Mouse (Mus musculus): ENCODE measurements around the gene AC124108.1.

AC124108.1 gene

GRCm38 (mm10) chr1:132165859-132166258, 25.4 kb upstream of the AC124108.1 start:
- DNase-seq: no peak

DNA sequence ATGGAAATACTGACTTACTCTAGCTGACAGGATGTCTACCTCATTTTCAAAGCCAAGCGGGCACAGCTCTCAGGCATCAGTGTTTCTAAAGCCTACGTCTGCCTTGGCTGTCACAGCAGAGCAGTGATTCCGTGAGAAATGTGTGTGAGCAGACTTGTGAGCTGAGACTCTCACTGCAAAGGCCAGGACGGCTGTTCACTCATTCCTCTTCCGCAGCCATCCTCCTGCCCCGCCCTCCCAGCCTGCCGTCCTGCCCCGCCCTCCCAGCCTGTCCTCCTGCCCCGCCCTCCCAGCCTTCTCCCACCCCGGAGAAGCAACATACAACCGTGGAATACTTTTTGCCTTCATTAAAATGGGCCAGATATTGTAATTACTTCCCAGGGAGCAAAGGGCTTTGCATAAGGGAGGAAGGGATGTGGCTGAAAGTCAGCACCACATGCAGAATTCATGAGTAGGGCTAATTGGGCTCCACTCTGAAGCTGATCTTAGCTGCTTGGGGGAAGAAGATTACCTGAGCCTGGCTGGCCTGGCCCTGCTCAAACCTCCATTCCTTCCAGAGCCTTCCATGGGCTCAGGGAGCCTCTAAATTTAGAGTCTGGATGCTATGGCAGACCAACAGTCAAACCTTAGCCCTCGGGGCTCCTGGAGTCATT, 23.0 kb upstream of the AC124108.1 start:
- no peak for DNase-seq

- no peak for DNase-seq
Measured at GRCm38 (mm10) chr1:132170698-132171097, 20.6 kb upstream of the AC124108.1 start.

DNA sequence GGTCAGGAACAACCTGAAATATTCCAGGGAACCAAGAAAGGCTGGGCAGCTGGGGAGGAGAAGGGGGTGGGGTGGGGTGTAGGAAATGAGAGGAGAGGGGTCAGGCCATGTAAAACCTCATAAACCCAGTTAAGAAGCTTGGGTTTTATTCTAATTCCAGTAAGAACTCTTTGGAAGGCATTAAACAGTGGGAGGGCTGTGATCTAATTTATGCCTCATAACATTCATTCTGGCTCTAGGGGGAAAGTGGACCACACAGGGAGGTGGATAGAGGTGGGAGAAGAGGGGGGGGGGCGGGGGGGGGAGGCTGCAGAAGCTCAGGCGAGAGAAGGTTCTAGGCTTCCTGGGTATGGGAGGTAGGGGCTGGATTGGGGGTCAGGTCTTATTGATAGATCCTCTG, 19.6 kb upstream of the AC124108.1 start:
- DNase-seq: no peak

GRCm38 (mm10) chr1:132186303-132186702, 5.0 kb upstream of the AC124108.1 start:
- DNase-seq: no peak

- DNase-seq: no peak
Measured at GRCm38 (mm10) chr1:132188442-132189066, 2.7 kb upstream of the AC124108.1 start.

- no peak for DNase-seq
Measured at GRCm38 (mm10) chr1:132189231-132189630, 2.0 kb upstream of the AC124108.1 start.

DNA sequence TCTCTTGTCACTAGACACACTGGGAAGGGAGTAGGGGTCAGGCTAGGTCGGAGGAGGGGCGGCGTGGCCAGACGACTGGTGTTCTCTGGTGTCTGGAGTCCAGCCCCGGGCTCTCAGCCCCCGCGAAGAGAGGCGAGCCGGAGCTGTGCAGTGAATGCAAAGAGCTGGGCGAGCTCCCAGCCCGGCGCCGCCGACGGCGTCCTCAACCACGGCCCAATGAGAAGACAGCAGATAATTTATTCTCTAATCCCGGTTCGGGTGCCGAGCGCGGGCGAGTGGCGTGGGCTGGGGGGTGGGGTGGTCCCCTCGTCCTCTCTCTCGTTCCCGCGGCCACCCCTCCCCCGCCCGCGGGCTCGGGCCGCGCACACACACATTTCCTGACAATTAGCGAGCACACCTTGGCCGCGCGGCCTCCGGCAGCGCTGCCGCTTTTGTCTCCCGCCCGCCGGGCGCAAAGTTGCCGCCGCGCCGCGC, 1.2 kb upstream of the AC124108.1 start:
- DNase-seq: no peak

- no peak for DNase-seq
Measured at GRCm38 (mm10) chr1:132190621-132191092, 600 bp upstream of the AC124108.1 start.

DNA sequence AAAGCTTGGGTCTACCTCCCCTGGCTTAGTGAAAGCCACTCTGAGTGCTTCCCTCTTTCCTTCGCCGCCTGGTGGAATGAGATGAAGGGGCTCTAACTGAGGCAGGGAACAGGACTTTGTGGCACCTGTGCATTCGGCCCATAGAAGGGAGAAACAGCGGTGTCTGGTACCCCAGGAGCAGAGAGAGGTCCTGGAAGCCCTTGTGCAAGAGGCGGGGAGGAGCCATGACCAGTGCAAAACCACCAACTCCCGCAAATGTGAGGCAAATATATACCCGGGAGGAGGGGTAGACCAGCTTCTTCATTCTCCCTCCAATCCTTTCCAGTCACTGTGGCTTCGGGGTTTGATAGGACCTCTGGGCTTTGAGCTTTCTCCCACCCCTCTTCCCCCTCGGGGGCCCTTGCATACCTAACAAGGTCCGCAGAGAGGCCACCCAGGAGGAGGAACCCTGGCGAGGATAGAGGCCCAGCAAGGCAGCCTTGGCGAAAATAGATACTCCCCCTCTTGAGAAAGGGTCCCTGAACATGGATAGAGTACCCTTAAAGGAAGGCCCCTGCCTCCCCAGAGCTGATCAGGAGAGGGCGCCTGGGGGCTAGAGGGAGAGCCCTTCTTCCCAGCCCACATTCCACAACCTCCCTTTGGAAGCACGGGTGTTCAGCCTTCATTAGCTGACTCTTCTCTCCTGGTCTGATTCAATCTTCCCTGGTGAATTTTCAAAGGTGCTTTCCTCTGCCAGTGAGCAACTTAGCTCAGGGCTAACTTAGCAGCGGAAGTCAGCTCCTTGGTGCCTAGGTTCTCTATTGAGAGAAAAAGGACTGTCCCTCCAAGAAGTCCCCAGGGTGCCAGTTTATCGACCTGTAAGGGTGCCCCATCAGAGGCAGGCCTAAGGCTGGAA, 776 bp downstream of the AC124108.1 start:
- no peak for DNase-seq

- DNase-seq: no peak
Measured at GRCm38 (mm10) chr1:132193806-132194205, 2.5 kb downstream of the AC124108.1 start.

DNA sequence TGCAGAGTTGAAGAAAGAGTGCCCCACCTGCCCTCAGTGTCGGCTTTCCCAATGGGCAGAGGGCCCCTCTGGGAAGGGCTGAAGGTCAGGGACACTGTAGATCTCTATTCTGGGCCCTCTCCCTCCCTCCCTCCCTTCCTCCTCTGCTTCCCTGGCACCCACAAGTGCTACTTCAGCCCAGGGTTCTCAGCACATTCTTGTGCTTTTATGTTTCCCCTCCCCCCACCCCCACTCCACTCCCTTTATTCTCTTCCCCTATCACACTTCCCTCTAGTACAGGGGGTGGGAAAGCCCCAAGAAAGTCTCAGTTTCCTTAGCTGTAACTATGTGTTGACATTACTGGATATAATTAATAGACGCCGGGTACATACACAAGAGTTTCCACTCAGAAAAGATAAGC, 3.4 kb downstream of the AC124108.1 start:
- no peak for DNase-seq

- no peak for DNase-seq
Measured at GRCm38 (mm10) chr1:132195100-132195499, 3.8 kb downstream of the AC124108.1 start.

DNA sequence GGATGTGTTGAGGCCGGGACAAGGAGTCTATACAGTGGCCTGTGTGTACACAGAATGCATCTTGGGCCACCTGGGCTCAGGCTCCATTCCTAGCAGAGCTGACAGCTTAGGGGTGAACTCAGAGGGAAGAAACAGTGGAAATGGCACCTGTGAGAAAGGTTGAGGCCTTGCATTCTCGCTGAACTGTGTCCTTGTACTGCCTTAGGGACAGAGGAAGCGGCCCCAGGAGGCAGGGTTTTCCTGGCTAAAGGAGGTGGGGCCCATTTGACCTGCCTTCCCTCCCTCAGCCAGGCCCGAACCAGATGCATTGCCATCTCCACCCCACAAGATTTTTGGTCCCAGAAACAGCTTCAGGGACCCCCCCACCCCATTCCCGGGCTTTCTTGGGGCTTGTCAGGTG, 4.4 kb downstream of the AC124108.1 start:
- DNase-seq: no peak

GRCm38 (mm10) chr1:132196337-132196736, 5.1 kb downstream of the AC124108.1 start:
- no peak for DNase-seq

- DNase-seq: no peak
Measured at GRCm38 (mm10) chr1:132197666-132198065, 6.4 kb downstream of the AC124108.1 start.

GRCm38 (mm10) chr1:132198401-132199071, 7.3 kb downstream of the AC124108.1 start:
- no peak for DNase-seq

DNA sequence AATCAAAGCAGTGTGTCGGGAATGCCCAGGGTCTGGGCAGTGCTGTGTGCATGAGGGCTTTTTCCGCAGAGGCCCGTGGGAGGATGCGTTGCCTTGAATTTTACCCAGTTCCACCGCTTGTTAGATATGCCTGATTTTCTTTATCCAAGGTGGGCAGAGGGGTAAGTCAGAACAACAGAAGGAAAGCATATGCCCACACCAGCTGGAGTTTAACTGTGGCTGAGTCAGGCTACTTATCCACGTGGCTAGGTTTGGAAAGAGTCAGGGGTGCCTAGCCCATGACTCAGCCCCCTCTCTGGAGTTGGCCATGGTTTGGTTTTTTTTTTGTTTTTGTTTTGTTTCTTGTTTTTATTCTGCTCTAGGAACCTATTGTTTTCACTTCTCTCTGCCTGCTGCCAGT, 8.0 kb downstream of the AC124108.1 start:
- DNase-seq: no peak

- DNase-seq: no peak
Measured at GRCm38 (mm10) chr1:132199934-132200333, 8.7 kb downstream of the AC124108.1 start.

GRCm38 (mm10) chr1:132200562-132201510, 9.6 kb downstream of the AC124108.1 start:
- DNase-seq: no peak

DNA sequence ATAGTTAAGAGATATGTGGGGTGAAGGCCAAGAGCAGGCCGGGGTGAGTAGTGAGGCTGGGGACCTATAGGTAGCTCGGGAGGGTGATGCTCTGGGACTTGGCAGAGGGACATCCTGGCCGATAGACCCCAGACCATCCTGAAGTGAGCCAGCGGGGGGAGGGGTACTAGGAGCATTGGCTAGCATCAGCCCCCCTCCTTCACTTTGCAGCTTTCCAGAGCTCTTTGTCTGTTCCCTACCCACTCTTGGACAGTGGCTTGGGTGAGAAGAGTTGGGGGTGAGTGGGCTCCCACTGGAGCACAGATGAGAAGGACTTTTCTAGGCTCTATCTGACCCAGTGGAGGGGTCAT, 10.2 kb downstream of the AC124108.1 start:
- no peak for DNase-seq

DNA sequence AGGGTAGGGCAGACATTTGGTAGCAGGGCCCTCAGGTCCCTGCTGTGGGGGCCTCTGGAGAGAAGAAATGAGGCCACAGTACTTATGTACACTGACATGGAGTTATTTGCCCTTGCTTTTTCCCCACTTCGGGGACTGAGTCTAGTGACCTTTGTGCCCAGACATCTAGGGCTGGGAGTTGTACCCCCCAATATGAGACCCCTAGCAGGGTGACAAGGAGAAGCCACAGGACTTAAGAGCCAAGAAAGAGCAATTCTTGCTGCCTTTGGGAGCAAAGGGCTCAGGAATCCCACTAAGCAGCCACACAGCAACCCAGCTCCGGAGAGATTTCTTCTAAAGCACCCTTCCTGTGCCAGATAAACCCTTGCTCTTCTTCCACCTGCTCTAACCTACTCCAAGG, 10.7 kb downstream of the AC124108.1 start:
- no peak for DNase-seq

Measured in lung, postnatal 14 days (tissue).